Mouse (Mus musculus) liver, postnatal 0 days (tissue): Measurements from ENCODE around the gene Pcnx3. TPM values are rescaled to one million over a fixed set of nuclear protein-coding genes. Genes with fewer than 3 reads are reported as not detected.
A peak's percentile ranks its signal among the peaks of the same experiment; 100 is the strongest.

Experiments
- ATAC-seq: fragments of 200-750 bp; cut with Nextera tagmentation; 2 replicates; pipeline ENCODE4 v1.8.0; 2017; ENCODE audit warnings: mild to moderate bottlenecking, moderate library complexity
- DNase-seq: peaks from one replicate; pipeline ENCODE4 v3.0.0-alpha.2; 2016
- H3K27ac ChIP-seq: fragments of 300-500 bp; sonication (generic); 2 replicates; pipeline ENCODE4 v1.5.1; 2014; ENCODE audit warnings: antibody characterized with exemption, moderate library complexity, mild to moderate bottlenecking, low read depth
- H3K27me3 ChIP-seq: fragments of 300-500 bp; sonication (generic); 2 replicates; pipeline ENCODE4 v1.6.1; 2014; ENCODE audit warnings: low read length, control low read depth, mixed read lengths; ENCODE audit not compliant: insufficient read depth
- H3K36me3 ChIP-seq: fragments of 300-500 bp; sonication (generic); replicated peaks from 2 replicates; pipeline ENCODE4 v1.6.1; 2014; ENCODE audit warnings: mild to moderate bottlenecking, control low read depth, low read length, moderate library complexity, mixed read lengths; ENCODE audit not compliant: insufficient read depth
- H3K4me1 ChIP-seq: fragments of 300-500 bp; sonication (generic); 2 replicates; pipeline ENCODE4 v1.6.1; 2014; ENCODE audit warnings: antibody characterized with exemption, mild to moderate bottlenecking, control low read depth; ENCODE audit not compliant: insufficient read depth
- H3K4me2 ChIP-seq: fragments of 300-500 bp; sonication (generic); 2 replicates; pipeline ENCODE4 v1.6.1; 2014; ENCODE audit warnings: low read depth, mild to moderate bottlenecking, low read length, moderate library complexity, mixed read lengths
- H3K4me3 ChIP-seq: fragments of 300-500 bp; sonication (generic); 2 replicates; pipeline ENCODE4 v1.5.1; 2014; ENCODE audit warnings: low read depth, low read length
- H3K9ac ChIP-seq: fragments of 300-500 bp; sonication (generic); replicated peaks from 2 replicates; pipeline ENCODE4 v1.6.1; 2014; ENCODE audit warnings: mild to moderate bottlenecking, moderate library complexity
- H3K9me3 ChIP-seq: fragments of 300-500 bp; sonication (generic); 2 replicates; pipeline ENCODE4 v1.6.1; 2016; ENCODE audit warnings: mild to moderate bottlenecking, control low read depth, low read length, mixed read lengths
- CTCF ChIP-seq: sonication (generic); IDR thresholded peaks from 2 replicates; pipeline ENCODE4 v1.5.1; 2016; ENCODE audit warnings: antibody characterized with exemption, low read depth
- EP300 ChIP-seq: IDR thresholded peaks from 2 replicates; pipeline ENCODE4 v1.6.1; 2016; ENCODE audit warnings: antibody characterized with exemption, low read depth, mild to moderate bottlenecking
- WGBS: fragments of 180-500 bp; shearing (Covaris S2); extraction: QIAGEN DNeasy Blood & Tissue Kit; methylation state at CpG from one replicate; pipeline ENCODE4 v1.1.7; 2014; ENCODE audit not compliant: insufficient replicate concordance; 5-methylcytosine and 5-hydroxymethylcytosine counted together
- polyA plus RNA-seq: library from polyadenylated mRNA; unstranded; fragments of >200 nt; fragmentation: Nextera tagmentation; extraction: Ambion mirVana; gene quantifications from 2 replicates; pipeline ENCODE4 v1.2.1, GENCODE M21; 2015

Gene Pcnx3
- polyA plus RNA-seq, 1 experiment from 2014 or later = 5.2 TPM

DNA sequence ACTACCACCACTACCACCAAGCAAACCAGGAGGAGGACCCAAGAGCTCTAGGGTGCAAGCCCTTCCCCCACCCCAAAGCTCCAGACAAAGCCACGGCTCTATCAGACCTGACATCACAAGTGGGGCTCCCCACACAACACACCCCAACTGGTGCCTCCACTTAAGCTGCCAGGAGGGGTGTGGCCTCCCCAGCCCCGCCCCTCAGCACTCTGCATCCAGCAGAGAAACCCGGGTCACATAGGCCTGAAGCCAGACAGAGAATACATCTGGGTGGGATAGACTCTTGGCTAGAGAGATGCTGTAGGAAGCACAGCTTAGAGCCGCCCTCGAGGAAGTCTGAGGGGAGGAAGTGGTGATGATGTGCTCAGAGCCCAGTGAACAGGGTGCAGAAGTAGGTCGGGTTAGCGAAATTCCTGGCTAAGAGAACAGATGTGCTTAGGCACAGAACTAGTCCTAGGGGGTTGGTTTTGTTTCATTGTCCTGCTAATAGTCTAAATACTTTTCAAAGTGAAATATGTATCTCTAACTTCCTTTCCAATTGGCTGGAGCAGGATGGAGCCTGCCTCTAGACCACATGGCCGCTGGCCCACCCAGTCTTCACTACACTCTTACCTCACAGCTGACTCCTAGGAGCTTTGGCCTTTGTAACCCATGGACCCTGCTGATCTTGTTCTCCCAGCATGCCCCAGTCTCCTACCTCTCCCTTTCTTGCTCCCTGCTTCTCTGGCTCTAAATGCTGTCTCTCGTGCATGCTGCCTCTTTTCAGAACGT lies 16.3 kb upstream of the Pcnx3 start:
- Histone ChIP-seq H3K27ac (peak overlapping the region; percentile 46), H3K9me3 (no peaks in the 10 kb centered on the region), H3K36me3 (peaks cover 64% of the 10 kb centered on the region), H3K27me3 (no peaks in the 10 kb centered on the region), H3K4me3 (no peak overlapping the region), H3K4me2 (peak overlapping the region; percentile 31), H3K4me1 (peaks cover 16% of the 10 kb centered on the region), H3K9ac (no peak overlapping the region)
- WGBS = 39% methylated on average over 10 of the region's 10 CpGs
- TF ChIP-seq CTCF = no peak
- TF ChIP-seq EP300 = no peak
- ATAC-seq (peak; percentile 74), DNase-seq (peak; percentile 74)

DNA sequence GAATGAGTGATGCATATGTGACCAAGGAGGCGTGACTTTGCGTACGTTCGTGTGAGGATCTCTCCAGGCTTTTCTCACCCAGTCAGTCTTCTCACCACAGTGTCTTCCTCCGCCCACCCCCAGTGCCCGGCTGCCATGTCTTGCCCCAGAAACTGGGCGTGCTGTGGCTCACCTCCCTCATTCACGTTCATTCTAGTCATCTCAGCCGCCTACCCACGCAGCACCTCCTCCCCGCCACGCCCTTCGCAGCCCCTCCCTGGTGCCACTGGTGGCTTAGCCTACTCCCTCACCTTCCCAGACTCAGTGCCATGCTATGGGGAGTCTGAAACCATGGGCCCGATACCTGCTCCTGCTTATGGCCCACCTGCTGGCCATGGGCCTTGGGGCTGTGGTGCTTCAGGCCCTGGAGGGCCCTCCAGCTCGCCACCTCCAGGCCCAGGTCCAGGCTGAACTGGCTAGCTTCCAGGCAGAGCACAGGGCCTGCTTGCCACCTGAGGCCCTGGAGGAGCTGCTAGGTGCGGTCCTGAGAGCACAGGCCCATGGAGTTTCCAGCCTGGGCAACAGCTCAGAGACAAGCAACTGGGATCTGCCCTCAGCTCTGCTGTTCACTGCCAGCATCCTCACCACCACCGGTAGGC lies 15.6 kb upstream of the Pcnx3 start, which contains the start of gene Kcnk7:
Gene Kcnk7, plus strand, starts transcription at position 205 of the 638 bp plus-strand sequence.
- peaks cover 16% of the 10 kb centered on the region for H3K4me1 ChIP-seq
- H3K27ac ChIP-seq = peak within 1 kb of the TSS; percentile 46
- H3K4me3 ChIP-seq = no peak within 1 kb of the TSS
- no peak within 1 kb of the TSS for H3K9ac ChIP-seq
- TF ChIP-seq EP300 (no peak), CTCF (no peak)
- no peaks in the 10 kb centered on the region for H3K9me3 ChIP-seq
- 65% methylated on average over 17 of the region's 17 CpGs for WGBS
- DNase-seq = peak; percentile 68
- H3K4me2 ChIP-seq = peak within 1 kb of the TSS; percentile 31
- H3K36me3 ChIP-seq = peaks cover 68% of the 10 kb centered on the region
- no peaks in the 10 kb centered on the region for H3K27me3 ChIP-seq
- peak; percentile 65 for ATAC-seq

DNA sequence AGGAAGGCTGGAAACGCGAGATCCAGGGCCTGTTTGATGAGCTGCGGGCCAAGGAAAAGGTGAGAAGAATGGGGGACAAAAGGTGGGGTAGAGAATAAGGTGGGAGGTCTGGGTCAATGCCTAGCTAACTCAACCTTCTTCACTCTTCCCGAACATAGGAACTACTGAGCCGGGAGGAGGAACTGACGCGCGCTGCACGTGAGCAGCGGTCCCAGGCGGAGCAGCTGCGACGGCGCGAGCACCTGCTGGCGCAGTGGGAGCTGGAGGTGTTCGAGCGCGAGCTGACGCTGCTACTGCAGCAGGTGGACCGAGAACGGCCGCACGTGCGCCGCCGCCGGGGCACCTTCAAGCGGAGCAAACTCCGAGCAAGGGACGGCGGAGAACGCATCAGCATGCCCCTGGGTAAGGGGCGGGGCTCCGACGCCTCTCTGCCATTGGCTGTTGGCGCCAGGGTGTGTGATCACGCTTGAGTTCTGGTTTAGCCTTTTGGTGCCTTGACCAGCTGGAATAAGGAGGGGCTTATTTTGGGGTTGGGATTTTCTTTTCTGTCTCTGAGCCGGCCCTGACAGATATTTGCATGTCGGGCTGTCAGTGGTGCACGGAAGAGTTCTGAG lies 7.2 kb upstream of the Pcnx3 start:
- H3K36me3 ChIP-seq = peaks cover 66% of the 10 kb centered on the region
- H3K4me1 ChIP-seq = peaks cover 26% of the 10 kb centered on the region

DNA sequence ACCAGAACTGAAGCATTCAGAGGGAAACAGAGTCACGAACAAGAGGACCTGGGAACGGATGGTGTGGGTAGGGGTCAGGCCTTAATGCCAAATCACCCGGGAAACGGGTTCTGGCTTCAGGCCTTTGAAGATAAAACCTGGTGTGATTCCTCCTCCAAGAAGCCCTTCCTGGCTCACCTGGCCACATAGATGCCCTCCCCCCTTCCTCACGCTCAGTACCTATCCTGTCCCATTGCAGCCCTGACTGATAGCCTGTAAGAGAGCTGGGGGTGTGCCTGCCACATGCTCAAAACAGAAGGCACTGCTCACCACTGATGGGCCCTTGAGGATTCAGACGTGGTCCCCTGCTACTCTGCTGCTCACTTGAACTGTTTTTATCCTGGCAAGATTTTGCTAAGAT lies 5.1 kb upstream of the Pcnx3 start:
- Histone ChIP-seq H3K9ac (no peak overlapping the region), H3K4me1 (peaks cover 35% of the 10 kb centered on the region), H3K9me3 (no peaks in the 10 kb centered on the region), H3K4me3 (no peak overlapping the region), H3K4me2 (no peak overlapping the region), H3K36me3 (peaks cover 44% of the 10 kb centered on the region), H3K27ac (no peak overlapping the region), H3K27me3 (no peaks in the 10 kb centered on the region)
- no peak for ATAC-seq
- WGBS = 80% methylated on average over 6 of the region's 6 CpGs
- no peak for TF ChIP-seq EP300
- TF ChIP-seq CTCF = no peak
- no peak for DNase-seq

More for the DNA sequence above, 7.2 kb upstream of the Pcnx3 start:
- Histone ChIP-seq H3K27me3 (no peaks in the 10 kb centered on the region), H3K9ac (no peak overlapping the region), H3K9me3 (no peaks in the 10 kb centered on the region), H3K4me3 (no peak overlapping the region), H3K4me2 (no peak overlapping the region), H3K27ac (no peak overlapping the region)
- WGBS = 80% methylated on average over 41 of the region's 41 CpGs
- no peak for TF ChIP-seq CTCF
- TF ChIP-seq EP300 = no peak
- ATAC-seq (no peak), DNase-seq (no peak)

DNA sequence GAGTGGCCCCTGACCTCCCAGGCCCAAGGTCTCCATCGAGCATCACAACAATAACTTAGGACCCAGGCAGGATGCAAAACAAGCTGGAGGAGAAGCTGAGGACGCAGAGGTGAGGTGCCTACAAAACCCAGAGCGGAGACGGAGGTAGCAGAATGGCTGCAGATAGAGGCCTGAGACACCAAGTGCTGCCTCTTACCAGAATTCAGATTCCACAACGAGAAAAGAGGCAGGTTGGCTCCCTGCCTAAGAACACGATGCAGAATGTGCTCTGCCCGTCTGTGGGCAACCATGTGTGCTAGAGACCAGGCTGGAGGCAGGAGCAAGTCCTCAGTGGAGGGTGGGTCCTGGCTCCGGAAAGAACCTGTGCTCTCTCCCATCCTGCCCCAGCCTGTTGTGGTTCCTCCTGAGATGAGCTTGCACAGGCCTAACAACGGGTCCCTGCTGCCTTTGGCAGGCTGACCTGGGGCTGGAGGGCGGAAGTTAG lies 4.2 kb upstream of the Pcnx3 start:
- H3K4me1 ChIP-seq = peaks cover 37% of the 10 kb centered on the region
- peak overlapping the region; percentile 76 for H3K9ac ChIP-seq
- H3K36me3 ChIP-seq = peaks cover 36% of the 10 kb centered on the region
- ATAC-seq (no peak), DNase-seq (no peak)
- peak overlapping the region; percentile 100 for H3K4me2 ChIP-seq
- no peaks in the 10 kb centered on the region for H3K9me3 ChIP-seq
- H3K27ac ChIP-seq = peak overlapping the region; percentile 97
- TF ChIP-seq CTCF = no peak
- TF ChIP-seq EP300 = no peak
- 56% methylated on average over 10 of the region's 10 CpGs for WGBS
- H3K27me3 ChIP-seq = no peaks in the 10 kb centered on the region
- H3K4me3 ChIP-seq = peak overlapping the region; percentile 91
